Mouse (Mus musculus) midbrain, embryonic 16.5 days (tissue): Measurements from ENCODE around the gene Hivep3. TPM values are rescaled to one million over a fixed set of nuclear protein-coding genes. Genes with fewer than 3 reads are reported as not detected.
A peak's percentile ranks its signal among the peaks of the same experiment; 100 is the strongest.

ENCODE experiments used
- ATAC-seq: fragments of 200-750 bp; cut with Nextera tagmentation; 2 replicates; pipeline ENCODE4 v1.8.0; 2017; ENCODE audit warnings: moderate TSS enrichment
- H3K27ac ChIP-seq: fragments of 300-500 bp; sonication (generic); 2 replicates; pipeline ENCODE4 v1.5.1; 2014; ENCODE audit warnings: mild to moderate bottlenecking, low read length, mixed read lengths
- H3K27me3 ChIP-seq: fragments of 300-500 bp; sonication (generic); 2 replicates; pipeline ENCODE4 v1.6.1; 2014; ENCODE audit warnings: low read depth, low read length, mixed read lengths; ENCODE audit not compliant: control insufficient read depth, insufficient read depth
- H3K36me3 ChIP-seq: fragments of 300-500 bp; sonication (generic); 2 replicates; pipeline ENCODE4 v1.6.1; 2014; ENCODE audit warnings: mild to moderate bottlenecking, low read length, moderate library complexity, mixed read lengths; ENCODE audit not compliant: control insufficient read depth, insufficient read depth
- H3K4me1 ChIP-seq: fragments of 300-500 bp; sonication (generic); 2 replicates; pipeline ENCODE4 v1.6.1; 2014; ENCODE audit warnings: mild to moderate bottlenecking, low read length, mixed read lengths; ENCODE audit not compliant: control insufficient read depth, insufficient read depth
- H3K4me2 ChIP-seq: fragments of 300-500 bp; sonication (generic); 2 replicates; pipeline ENCODE4 v1.6.1; 2014; ENCODE audit warnings: mild to moderate bottlenecking, low read length, mixed read lengths
- H3K4me3 ChIP-seq: fragments of 300-500 bp; sonication (generic); 2 replicates; pipeline ENCODE4 v1.5.1; 2014; ENCODE audit warnings: low read depth, mild to moderate bottlenecking, low read length, moderate library complexity, mixed read lengths
- H3K9ac ChIP-seq: fragments of 300-500 bp; sonication (generic); 2 replicates; pipeline ENCODE4 v1.6.1; 2014; ENCODE audit warnings: low read depth, low read length, mixed read lengths
- H3K9me3 ChIP-seq: fragments of 300-500 bp; sonication (generic); replicated peaks from 2 replicates; pipeline ENCODE4 v1.6.1; 2014; ENCODE audit warnings: mild to moderate bottlenecking, low read length, mixed read lengths; ENCODE audit not compliant: control insufficient read depth, poor library complexity, severe bottlenecking
- WGBS: fragments of 180-500 bp; shearing (Covaris S2); extraction: QIAGEN DNeasy Blood & Tissue Kit; methylation state at CpG from one replicate; pipeline ENCODE4 v1.1.7; 2014; 5-methylcytosine and 5-hydroxymethylcytosine counted together
- polyA plus RNA-seq: library from polyadenylated mRNA; unstranded; fragments of >200 nt; fragmentation: Nextera tagmentation; extraction: Ambion mirVana; gene quantifications from 2 replicates; pipeline ENCODE4 v1.2.1, GENCODE M21; 2015

Gene Hivep3
- polyA plus RNA-seq, 1 experiment from 2014 or later, result 20.2 TPM

GRCm38 (mm10) chr4:119882401-119882800 lies 148.8 kb downstream of the Hivep3 start:
- H3K27me3 ChIP-seq, result no peaks in the 10 kb centered on the region
- H3K9ac ChIP-seq, result no peak overlapping the region
- H3K27ac ChIP-seq, result no peak overlapping the region
- 53% methylated on average over 4 of the region's 4 CpGs for WGBS
- no peak for ATAC-seq
- no peak overlapping the region for H3K4me2 ChIP-seq
- H3K9me3 ChIP-seq, result no peaks in the 10 kb centered on the region
- no peaks in the 10 kb centered on the region for H3K36me3 ChIP-seq
- no peak overlapping the region for H3K4me3 ChIP-seq
- no peaks in the 10 kb centered on the region for H3K4me1 ChIP-seq

DNA sequence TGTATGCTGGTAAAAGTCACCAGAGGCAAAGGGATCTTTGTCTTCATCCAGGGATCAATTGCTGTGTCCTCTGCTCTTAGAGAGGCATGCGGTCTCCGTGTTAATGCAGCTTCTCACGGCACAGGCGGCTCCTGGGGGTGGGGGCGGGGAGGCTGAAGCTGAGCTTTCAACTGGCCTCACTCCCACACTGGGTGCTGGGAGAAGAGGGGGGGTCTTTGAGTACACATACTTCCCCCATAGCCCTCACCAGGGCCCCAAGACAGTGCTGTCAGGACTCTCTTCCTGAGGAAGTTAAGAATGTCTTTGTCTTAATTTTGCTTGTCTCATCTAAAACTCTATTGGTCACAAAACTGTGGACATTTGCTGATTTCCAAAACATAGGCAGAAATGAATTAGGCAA lies 149.2 kb downstream of the Hivep3 start:
- Histone ChIP-seq H3K4me3 (no peak overlapping the region), H3K4me2 (no peak overlapping the region), H3K9me3 (no peaks in the 10 kb centered on the region), H3K27me3 (no peaks in the 10 kb centered on the region), H3K4me1 (no peaks in the 10 kb centered on the region), H3K36me3 (no peaks in the 10 kb centered on the region), H3K9ac (no peak overlapping the region), H3K27ac (no peak overlapping the region)
- no peak for ATAC-seq
- 48% methylated on average over 5 of the region's 5 CpGs for WGBS

- H3K27ac ChIP-seq, result no peak overlapping the region
- H3K4me1 ChIP-seq, result no peaks in the 10 kb centered on the region
- no peak overlapping the region for H3K4me2 ChIP-seq
- H3K9me3 ChIP-seq, result no peaks in the 10 kb centered on the region
- H3K4me3 ChIP-seq, result no peak overlapping the region
- H3K27me3 ChIP-seq, result no peaks in the 10 kb centered on the region
- H3K9ac ChIP-seq, result no peak overlapping the region
- WGBS, result 80% methylated on average over 3 of the region's 3 CpGs
- no peak for ATAC-seq
- H3K36me3 ChIP-seq, result no peaks in the 10 kb centered on the region
Observed at GRCm38 (mm10) chr4:119886621-119887020, 153.0 kb downstream of the Hivep3 start.

GRCm38 (mm10) chr4:119887523-119888177 lies 154.1 kb downstream of the Hivep3 start:
- Histone ChIP-seq H3K9ac (no peak overlapping the region), H3K9me3 (no peaks in the 10 kb centered on the region), H3K27ac (no peak overlapping the region), H3K4me3 (no peak overlapping the region), H3K27me3 (no peaks in the 10 kb centered on the region), H3K36me3 (no peaks in the 10 kb centered on the region), H3K4me2 (no peak overlapping the region), H3K4me1 (no peaks in the 10 kb centered on the region)
- no peak for ATAC-seq
- WGBS, result 92% methylated on average over 6 of the region's 6 CpGs

- Histone ChIP-seq H3K9ac (no peak overlapping the region), H3K36me3 (no peaks in the 10 kb centered on the region), H3K9me3 (no peaks in the 10 kb centered on the region), H3K4me3 (no peak overlapping the region), H3K27ac (no peak overlapping the region), H3K4me2 (no peak overlapping the region), H3K27me3 (no peaks in the 10 kb centered on the region), H3K4me1 (0 out of 2 replicates have a peak, but pooled peaks cover 2% of the 10 kb centered on the region)
- ATAC-seq, result no peak
- 88% methylated on average over 5 of the region's 5 CpGs for WGBS
Observed at GRCm38 (mm10) chr4:119889760-119890159, 156.2 kb downstream of the Hivep3 start.

GRCm38 (mm10) chr4:119893255-119893779 lies 159.7 kb downstream of the Hivep3 start:
- ATAC-seq, result no peak
- H3K27ac ChIP-seq, result no peak overlapping the region
- no peak overlapping the region for H3K9ac ChIP-seq
- H3K9me3 ChIP-seq, result no peaks in the 10 kb centered on the region
- no peak overlapping the region for H3K4me3 ChIP-seq
- H3K4me1 ChIP-seq, result 0 out of 2 replicates have a peak, but pooled peaks cover 3% of the 10 kb centered on the region
- H3K4me2 ChIP-seq, result no peak overlapping the region
- no peaks in the 10 kb centered on the region for H3K36me3 ChIP-seq
- WGBS, result 52% methylated on average over 5 of the region's 5 CpGs
- H3K27me3 ChIP-seq, result no peaks in the 10 kb centered on the region

- peak; percentile 82 for ATAC-seq
- no peak overlapping the region for H3K9ac ChIP-seq
- H3K27ac ChIP-seq, result peak overlapping the region; percentile 77
- no peaks in the 10 kb centered on the region for H3K9me3 ChIP-seq
- H3K4me3 ChIP-seq, result no peak overlapping the region
- no peaks in the 10 kb centered on the region for H3K36me3 ChIP-seq
- 0 out of 2 replicates have a peak, but pooled peaks cover 3% of the 10 kb centered on the region for H3K4me1 ChIP-seq
- no peak overlapping the region for H3K4me2 ChIP-seq
- H3K27me3 ChIP-seq, result no peaks in the 10 kb centered on the region
- WGBS, result 51% methylated on average over 13 of the region's 13 CpGs
Observed at GRCm38 (mm10) chr4:119894797-119895458, 161.3 kb downstream of the Hivep3 start.

DNA sequence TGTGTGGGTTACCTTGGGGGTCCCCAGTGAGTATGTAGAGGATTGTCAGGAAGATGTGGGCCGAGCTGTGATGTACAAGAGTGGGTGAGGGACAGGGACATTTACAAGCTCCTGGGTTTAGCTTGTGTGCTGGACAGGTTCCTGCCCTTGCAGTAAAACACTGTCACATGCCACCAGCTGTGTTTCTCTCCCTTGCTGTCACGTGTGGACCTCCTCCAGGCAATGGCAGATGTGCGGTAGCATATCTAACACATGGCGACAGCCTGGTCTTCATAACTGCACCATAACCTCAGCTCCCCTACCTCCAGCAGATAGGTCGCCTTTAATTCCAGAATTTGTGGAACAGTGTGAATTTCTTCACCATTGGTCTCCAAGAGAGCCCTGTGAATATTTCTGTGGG lies 161.9 kb downstream of the Hivep3 start:
- H3K27ac ChIP-seq, result peak overlapping the region; percentile 77
- no peak overlapping the region for H3K9ac ChIP-seq
- no peak overlapping the region for H3K4me2 ChIP-seq
- no peaks in the 10 kb centered on the region for H3K9me3 ChIP-seq
- H3K4me1 ChIP-seq, result 0 out of 2 replicates have a peak, but pooled peaks cover 3% of the 10 kb centered on the region
- H3K4me3 ChIP-seq, result no peak overlapping the region
- peak; percentile 15; the same call in 1 of the 2 replicates for ATAC-seq
- WGBS, result 77% methylated on average over 5 of the region's 5 CpGs
- H3K36me3 ChIP-seq, result no peaks in the 10 kb centered on the region
- H3K27me3 ChIP-seq, result no peaks in the 10 kb centered on the region

DNA sequence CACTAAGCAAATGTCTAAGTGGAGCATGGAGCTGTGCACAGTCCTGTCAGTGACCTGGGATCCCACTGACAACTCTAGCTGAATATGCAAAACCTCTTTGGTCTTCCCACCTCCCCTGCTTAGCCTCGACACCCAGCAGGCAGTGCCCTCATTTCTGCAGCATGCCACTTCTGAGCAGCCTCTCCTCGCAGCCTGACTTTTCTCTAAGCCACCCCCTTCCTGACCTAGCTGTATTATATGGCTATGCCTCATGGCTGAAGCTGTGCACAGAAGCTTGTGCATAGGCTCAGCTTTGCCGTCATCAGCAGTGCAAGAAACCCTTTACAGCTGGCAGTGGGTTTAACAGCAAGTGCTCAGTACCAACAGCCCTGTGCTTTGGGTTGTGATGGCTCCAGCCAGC lies 163.0 kb downstream of the Hivep3 start:
- Histone ChIP-seq H3K9me3 (no peaks in the 10 kb centered on the region), H3K4me1 (peaks cover 5% of the 10 kb centered on the region; the same call in 1 of the 2 replicates), H3K4me2 (no peak overlapping the region), H3K9ac (no peak overlapping the region), H3K27ac (no peak overlapping the region), H3K36me3 (no peaks in the 10 kb centered on the region), H3K27me3 (no peaks in the 10 kb centered on the region), H3K4me3 (no peak overlapping the region)
- ATAC-seq, result no peak
- 43% methylated on average over 3 of the region's 3 CpGs for WGBS
